Mouse (Mus musculus) neural tube, embryonic 10.5 days (tissue): ENCODE measurements around the gene Lpin1.

Experiments
- DNase-seq: peaks from one replicate; pipeline ENCODE4 v3.0.0-alpha.2; 2017; ENCODE audit warnings: low spot score; ENCODE audit errors: extremely low spot score

Gene Lpin1

GRCm38 (mm10) chr12:16528650-16529049, 82.1 kb downstream of the Lpin1 start:
- no peak for DNase-seq

- DNase-seq = no peak
These were observed 82.8 kb downstream of the Lpin1 start for GRCm38 (mm10) chr12:16527941-16528340.

- no peak for DNase-seq
These were observed 83.9 kb downstream of the Lpin1 start for GRCm38 (mm10) chr12:16526862-16527261.

- DNase-seq = no peak
These were observed 84.6 kb downstream of the Lpin1 start for GRCm38 (mm10) chr12:16526134-16526533.

- DNase-seq = no peak
These were observed 95.6 kb downstream of the Lpin1 start for GRCm38 (mm10) chr12:16515183-16515582.

GRCm38 (mm10) chr12:16512991-16513390, 97.8 kb downstream of the Lpin1 start:
- DNase-seq = no peak

GRCm38 (mm10) chr12:16509122-16509752, 101.5 kb downstream of the Lpin1 start:
- peak; percentile 84 for DNase-seq

GRCm38 (mm10) chr12:16506796-16507790, 103.7 kb downstream of the Lpin1 start:
- no peak for DNase-seq

- no peak for DNase-seq
These were observed 106.5 kb downstream of the Lpin1 start for GRCm38 (mm10) chr12:16504244-16504643.

- no peak for DNase-seq
These were observed 112.8 kb downstream of the Lpin1 start for GRCm38 (mm10) chr12:16497960-16498359.

GRCm38 (mm10) chr12:16492713-16493112, 118.1 kb downstream of the Lpin1 start:
- DNase-seq = no peak

- no peak for DNase-seq
These were observed 121.9 kb downstream of the Lpin1 start for GRCm38 (mm10) chr12:16488899-16489298.

- no peak for DNase-seq
These were observed 123.3 kb downstream of the Lpin1 start for GRCm38 (mm10) chr12:16487453-16487852.
